Mouse (Mus musculus) heart, postnatal 10 days (tissue): ENCODE measurements at regions not wholly inside any gene's neighbourhood (a gene's known extent, or its start where the extent isn't known, plus 50 kb on each side); places are given as distances from the start of the nearest gene placed in this dataset.

Experiments
- DNase-seq, 2 experiments: peaks; one replicate each; pipeline ENCODE4 v3.0.0; 2021
- intact Hi-C: fragments of 180-260 bp; cut with DNase I; formaldehyde crosslinking; loops from one replicate; pipeline ENCODE4 v1.15.1; 2025

DNA sequence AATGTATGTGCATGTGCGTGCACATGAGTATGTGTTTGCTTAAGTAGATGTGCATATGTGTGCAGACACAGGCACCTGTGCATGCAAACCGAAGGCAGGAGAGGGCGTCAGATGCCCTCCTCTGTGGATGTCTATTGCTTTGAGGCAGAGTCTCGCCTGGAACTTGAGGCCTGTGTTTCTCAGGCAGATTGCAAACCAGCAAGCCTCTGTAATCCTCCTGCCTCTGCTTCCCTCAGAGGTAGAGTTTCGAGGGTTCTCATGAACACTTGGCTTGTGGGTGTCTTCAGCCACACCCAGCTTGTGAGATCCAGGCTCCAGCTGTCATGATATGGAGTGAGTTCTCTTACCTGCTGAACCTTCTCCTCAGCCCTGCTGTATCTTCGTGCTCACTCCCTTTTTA lies 134.4 kb downstream of the Rchy1 start:
- no peak for DNase-seq
- intact Hi-C loops, result no loop called here

DNA sequence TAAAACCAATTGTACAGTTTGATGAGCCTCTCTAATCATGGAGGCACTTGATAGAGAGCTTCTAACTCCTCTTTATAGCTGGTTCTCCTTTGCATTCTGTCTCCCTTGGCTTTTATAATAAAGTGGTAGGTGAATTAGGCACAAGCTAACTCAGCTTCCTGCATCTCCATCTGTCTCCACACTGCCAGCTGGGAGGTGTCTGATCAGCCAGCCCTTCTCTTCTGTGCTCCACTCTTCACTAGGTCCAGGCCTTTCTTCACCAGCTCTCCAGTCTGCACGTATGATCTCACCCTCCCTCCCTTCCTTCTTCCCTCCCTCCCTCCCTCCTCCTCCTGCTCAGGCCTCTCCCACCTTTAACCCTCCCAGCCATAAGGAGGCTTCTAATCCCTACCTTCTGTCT lies 136.2 kb downstream of the Rchy1 start:
- intact Hi-C loops, result no loop called here
- DNase-seq, result no peak

DNA sequence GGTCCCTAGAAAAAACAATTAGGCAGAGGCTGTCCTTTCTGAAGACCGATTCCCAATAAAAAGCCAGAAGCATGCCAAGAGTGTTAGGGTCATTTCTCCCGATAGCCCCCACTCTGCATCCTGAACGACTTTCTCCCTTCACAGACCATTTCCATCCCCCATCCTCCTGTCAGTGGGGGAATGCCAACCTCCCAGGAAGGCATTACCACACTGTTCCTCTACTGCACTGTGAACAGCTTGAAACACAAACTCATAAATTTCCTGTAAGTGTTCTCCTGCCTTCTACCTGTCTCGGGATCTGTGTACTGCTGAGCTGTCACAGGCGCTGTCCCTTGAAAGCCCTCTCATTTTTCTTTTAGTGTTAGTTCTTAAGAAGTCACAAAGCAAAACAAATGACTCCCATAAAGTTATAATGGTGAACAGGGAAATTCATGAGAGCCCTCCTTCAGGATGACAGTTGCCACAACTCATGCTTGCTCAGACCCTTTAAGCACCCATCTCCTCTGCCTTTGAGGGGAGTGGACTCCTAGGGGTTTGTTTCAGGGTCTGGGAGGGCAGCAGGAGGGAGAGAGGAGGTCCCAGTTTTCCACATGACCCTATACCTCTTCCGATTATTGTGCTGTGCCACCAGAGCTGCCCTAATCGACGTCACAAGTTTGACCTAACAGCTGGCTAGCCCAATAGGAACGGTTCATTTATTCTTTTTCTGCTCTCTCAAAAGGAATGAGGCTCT lies 139.9 kb downstream of the Rchy1 start:
- intact Hi-C loops, result no loop called here
- DNase-seq, result no peak

DNA sequence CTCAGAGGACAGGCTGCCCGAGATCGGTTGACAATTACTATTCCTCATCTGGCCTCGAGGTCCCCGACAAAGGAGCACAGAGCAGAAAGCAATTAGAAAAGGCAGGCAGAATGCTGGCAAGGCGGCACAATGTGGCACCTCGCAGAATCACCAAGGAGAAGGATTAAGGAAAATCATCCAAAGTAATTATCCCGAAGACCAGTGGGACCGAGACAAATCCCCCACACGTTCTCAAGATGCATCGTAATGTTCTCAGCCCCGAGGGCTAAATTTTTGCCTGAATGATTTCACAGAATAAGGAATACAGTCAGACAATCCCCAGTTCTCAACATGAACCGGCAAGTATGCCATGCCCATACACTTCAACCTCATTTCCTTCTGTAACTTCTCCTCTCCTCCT lies 144.1 kb downstream of the Rchy1 start:
- no peak for DNase-seq
- intact Hi-C loops, result no loop called here

- no peak for DNase-seq
- intact Hi-C loops, result no loop called here
These were observed 144.7 kb downstream of the Rchy1 start for GRCm38 (mm10) chr5:91818195-91818594.

DNA sequence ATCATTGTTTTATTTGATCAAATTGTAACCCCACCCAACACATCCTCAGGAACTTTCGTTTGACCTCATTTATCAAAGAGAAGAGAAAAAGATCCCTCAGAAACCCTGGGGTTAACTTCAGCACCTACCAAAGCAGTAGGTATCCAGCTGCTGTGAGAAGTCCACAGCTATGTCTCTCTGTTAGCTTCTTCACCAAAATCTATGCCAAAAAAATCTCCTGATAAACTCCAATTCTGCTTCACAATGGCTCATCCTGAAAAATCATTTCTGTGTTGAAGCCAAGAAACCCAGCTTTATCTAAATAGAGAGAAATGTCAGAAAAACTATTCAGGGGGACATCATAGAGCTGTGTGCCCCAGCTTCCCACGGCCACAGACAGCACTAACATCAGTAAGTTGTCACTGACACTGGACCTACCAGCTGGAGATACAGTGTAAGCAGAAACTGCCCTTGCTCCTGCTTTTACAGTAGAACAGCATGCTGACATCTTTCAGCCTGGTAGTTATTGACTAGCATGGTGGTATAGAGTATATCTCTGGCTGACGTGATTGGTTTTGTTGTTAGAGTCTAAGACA lies 146.4 kb downstream of the Rchy1 start:
- intact Hi-C loops, result no loop called here
- no peak for DNase-seq

GRCm38 (mm10) chr5:91814956-91815355 lies 147.9 kb downstream of the Rchy1 start:
- no peak for DNase-seq
- intact Hi-C loops, result no loop called here

DNA sequence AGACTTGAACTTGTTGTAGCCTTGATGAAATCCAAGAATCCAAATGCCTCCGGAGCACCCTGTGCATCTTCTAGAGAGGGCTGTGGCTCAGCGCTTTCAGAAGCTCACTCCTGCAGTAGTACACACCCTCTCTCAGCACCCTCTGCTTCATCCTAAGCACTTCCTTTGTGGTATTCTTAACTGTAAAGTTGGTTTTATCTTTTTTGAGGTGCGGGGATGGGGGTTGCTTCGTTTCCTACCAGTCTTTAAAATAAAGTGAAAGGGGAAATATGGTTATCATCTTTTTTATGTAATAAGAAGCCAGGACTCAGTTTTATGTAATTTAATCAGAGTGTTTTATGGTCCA lies 148.5 kb downstream of the Rchy1 start:
- DNase-seq, result no peak
- intact Hi-C loops, result no loop called here

DNA sequence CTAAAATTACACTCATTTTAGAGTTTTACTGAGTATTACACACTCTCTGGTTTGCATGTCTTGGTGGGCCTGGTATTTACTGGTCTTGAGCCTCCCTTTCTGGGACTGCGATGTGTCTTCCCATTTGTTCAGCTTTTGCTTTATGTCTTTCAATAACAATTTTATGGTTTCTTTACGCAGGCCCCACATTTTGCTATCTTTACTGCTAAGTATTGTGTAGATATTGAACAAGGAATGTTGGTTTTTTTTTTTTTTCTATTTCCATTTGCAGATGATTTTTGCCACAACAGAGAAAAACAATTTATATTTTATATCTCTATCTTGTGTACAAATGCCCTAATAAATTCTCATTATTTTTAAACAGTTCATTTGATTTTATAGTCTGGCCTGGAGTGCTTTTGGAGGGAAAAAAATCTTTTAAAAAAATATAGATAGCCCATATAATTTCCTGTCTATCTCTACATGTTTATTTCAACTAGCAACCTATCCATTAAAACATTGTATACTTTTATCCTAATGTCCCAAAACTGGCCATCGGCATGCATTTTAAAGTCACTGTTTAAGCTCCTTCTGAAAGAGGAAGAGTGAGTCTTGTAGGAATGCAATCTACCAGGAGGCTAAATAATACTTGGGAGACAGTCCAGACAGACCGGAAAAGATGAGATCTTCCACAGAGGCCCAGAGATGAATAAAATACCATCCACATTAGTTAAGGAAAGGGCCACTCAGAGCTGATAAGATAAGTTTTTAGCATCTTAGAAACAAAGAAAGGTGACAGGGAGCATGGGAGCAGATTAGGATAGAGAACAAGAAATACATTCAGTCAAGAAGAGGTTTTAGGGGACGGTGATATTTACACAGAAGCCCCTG lies 149.1 kb downstream of the Rchy1 start:
- DNase-seq, result no peak
- intact Hi-C loops, result no loop called here

DNA sequence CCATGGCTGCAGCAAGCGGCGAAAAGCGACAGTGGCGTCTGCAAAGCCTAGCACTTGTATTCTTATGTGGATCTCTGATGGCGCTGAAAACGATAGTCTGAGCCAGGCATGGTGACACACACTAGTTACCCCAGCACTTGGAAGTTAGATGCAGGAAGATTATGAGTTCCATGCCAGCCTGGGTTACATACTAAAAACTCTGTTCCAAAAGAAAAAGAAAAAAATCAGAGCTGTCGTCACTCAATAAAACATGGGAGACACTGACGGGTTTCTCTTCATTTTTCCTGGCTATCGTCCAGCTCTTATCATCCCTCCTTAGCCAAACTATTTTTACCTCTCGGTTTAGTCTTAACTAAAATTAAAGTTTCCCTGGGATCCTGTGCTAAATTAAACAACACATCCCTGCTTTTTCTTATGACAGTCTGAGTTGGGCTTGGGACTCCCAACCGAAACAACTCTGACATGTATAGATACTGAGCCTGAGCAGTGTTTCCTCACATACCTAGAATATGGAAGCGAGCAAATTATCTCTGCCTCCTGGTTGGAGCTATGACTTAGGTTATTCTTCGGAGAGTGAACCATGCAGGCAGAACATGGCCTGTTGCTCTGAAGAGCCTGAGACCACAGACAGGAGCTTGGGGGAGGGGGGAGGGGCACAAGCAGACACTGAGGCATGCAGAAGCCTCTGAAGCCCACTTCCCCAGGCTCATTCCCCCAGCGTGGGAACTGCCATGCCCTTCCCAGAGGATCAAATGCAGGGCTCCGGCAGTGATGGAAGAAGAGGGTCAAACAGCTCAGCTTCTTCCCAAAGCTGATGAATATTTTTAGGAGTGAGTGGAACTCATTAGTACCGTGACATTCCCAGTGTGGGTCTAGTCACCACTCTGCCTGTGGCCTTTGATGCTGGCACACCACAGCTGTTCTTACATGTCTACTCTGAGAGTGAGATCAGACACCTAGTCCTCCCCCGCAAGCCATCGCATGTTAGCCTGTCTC lies 155.5 kb downstream of the Rchy1 start:
- no peak for DNase-seq
- intact Hi-C loops, result no loop called here

DNA sequence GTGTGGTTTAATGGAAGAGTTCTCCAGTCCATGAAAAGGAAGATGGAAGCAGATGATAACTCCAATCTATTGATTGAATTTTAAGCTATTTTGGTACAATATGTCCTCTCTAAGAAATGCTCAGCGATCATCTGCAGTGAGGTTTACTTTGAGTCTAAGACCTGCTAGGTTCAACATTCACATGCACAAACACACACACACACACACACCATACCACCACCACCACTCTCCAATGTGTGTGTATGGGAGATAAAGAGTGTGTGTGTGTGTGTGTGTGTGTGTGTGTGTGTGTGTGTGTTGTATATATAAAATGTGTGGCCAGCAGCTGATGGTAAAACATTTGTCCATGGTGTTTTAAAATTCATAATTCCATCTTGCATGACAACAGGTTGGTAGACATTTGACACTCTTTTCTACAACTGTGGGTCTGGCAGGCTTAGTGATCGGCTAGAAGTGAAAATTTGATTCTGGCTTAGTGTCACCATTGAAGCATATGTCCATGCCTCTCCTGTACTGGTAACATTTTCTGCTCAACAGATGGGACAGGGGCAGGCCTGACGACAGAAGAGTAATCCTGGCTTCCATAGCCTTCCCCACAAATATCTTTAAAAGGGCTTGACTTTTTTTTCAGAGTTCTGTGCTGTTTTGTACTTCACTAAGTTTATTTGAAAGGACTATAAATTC lies 161.4 kb downstream of the Rchy1 start:
- intact Hi-C loops, result no loop called here
- DNase-seq, result no peak

DNA sequence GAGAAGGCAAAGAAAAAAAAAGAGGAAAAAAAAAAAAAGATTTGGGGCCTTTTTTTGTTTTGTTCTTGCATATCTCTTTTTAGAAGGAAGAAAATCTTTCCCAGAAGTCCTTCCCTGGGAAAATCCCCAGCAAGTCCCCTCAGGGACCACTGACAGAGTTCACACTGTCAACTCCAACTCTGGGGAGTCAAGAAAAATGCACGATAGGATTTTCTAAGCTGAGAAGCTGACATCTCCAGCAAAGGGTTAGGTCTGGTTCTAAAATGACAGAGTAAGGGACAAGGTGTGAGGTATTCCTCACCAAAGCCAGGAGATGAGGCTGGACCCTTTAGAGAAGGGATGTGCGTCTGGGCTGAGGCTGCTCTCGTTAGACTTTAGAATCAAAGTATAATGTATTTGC lies 165.5 kb downstream of the Rchy1 start:
- DNase-seq, result peak; percentile 30 to 46

GRCm38 (mm10) chr5:91792732-91793131 lies 170.1 kb downstream of the Rchy1 start:
- no peak for DNase-seq
- intact Hi-C loops, result no loop called here

More for the DNA sequence above, 165.5 kb downstream of the Rchy1 start:
- intact Hi-C loops, result no loop called here

GRCm38 (mm10) chr5:91790412-91790811 lies 172.5 kb downstream of the Rchy1 start:
- intact Hi-C loops, result no loop called here
- no peak for DNase-seq

DNA sequence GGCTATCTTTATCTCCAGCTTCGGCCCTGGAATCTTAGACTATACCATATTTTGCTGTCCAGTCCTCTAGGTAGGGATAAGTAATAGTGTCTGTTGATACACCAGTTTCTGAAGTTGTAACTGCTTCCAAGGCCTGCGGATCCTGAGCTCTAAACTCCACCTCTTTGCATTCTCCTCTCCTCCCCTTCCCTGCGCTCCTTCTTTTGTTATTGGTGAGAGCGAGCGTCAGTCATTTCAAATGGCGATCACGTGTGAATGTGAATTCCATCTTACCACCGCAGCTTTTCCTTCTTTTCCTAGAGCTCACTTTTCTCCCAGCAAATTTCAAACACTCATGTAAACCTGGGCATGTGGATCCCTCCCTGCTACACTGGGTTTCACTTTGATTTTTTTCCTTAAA lies 178.9 kb downstream of the Rchy1 start:
- no peak for DNase-seq
- intact Hi-C loops, result no loop called here

GRCm38 (mm10) chr5:91776971-91777370 lies 185.9 kb downstream of the Rchy1 start:
- intact Hi-C loops, result no loop called here
- DNase-seq, result no peak

DNA sequence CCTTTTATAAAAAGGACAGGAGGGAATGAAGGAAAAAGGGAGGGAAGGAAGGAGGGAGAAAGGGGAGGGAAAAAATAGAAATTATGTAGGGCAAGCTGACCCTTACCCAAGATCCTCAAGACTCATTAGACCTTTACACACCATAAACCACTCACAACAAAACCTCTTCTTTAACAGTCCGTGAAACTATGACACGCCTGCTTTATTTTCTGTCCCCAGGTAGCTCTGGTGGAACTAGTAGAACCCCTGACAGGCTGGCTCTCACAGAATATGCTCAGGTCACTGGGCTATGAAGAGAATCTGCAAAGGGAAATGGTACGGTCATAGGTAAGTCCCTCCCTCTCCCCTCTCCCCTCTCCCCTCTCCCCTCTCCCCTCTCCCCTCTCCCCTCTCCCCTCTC lies 188.8 kb downstream of the Rchy1 start:
- no peak for DNase-seq
- intact Hi-C loops, result no loop called here

DNA sequence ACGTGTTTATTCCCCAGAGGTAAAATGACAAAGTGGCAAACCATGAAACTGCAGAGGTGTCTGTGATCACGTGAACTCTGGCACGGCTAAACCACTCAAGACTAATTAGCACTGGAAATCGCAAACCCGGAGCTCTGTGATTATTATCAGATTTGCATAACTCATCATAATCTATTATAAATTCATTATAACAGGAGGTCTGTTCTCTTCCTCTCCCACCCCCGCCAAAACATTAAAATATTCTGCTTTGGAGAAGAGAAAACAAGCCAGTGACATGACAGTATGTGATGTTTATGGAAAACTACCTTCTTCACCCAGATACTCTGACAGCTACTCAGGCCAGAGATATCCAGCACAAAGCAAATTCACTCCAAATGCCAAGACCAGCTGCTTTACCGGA lies 195.0 kb downstream of the Rchy1 start:
- no peak for DNase-seq
- intact Hi-C loops, result no loop called here

DNA sequence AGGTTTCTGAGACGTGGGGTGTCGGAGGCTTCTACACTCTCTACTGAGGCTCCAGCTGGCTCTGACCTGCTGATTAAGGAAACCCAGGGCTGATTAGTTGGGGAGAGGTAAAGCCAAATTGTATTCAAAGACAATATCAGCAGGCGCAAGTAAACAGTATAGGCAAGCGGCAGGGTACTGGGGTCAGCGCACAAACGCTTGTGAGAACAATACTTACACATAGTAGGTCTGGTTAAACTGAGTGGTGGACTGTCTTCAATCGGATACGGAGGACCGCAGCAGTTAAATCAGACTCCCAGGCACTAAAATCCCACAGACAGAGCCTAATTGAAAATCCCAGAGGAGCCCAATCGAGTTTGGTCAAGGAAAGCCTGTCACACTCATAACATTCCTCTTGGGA lies 195.8 kb downstream of the Rchy1 start:
- DNase-seq, result no peak
- intact Hi-C loops, result no loop called here

DNA sequence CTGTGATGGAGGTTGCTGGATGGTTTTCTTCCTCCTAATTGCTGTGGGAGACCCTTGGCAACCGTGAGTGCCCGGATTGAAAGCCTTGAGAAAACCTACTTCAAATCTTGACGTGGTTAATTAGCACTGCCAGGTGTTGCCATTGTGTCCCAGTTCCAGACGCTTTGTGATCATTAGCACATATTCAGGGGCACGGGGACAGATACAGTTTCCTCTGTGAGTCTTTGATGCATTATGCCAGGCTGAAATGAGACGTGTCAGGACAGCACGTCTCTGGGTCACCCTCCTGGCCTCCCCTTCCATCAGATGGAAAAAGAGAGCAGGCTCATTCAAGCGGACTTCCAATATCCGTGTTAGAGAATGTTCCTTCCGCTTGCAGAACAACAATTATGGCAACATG lies 198.2 kb downstream of the Rchy1 start:
- intact Hi-C loops, result no loop called here

More for the DNA sequence above, 198.2 kb downstream of the Rchy1 start:
- DNase-seq, result no peak
